Mouse (Mus musculus): ENCODE data around the gene Kdm5b. TPM values are rescaled to one million over a fixed set of nuclear protein-coding genes. Genes with fewer than 3 reads are reported as not detected.

Kdm5b gene
- polyA plus RNA-seq, 1 experiment from 2014 or later, result 50.0 TPM

GRCm38 (mm10) chr1:134653603-134654257, 93.8 kb downstream of the Kdm5b start:
- H3K9ac ChIP-seq, result no peak overlapping the region
- no peaks in the 10 kb centered on the region for H3K36me3 ChIP-seq
- no peak for ATAC-seq (ENCODE audit: borderline replicate concordance, extremely low read depth, low FRiP score, low TSS enrichment)
- no peak overlapping the region for H3K4me3 ChIP-seq
- peaks cover 12% of the 10 kb centered on the region for H3K4me1 ChIP-seq
- no peak overlapping the region for H3K27ac ChIP-seq
- peaks cover 25% of the 10 kb centered on the region for H3K27me3 ChIP-seq
- H3K4me2 ChIP-seq, result no peak overlapping the region
- WGBS, result 29% methylated on average over 10 of the region's 10 CpGs
- H3K9me3 ChIP-seq, result no peaks in the 10 kb centered on the region

GRCm38 (mm10) chr1:134658841-134659240, 98.9 kb downstream of the Kdm5b start:
- Histone ChIP-seq H3K4me2 (no peak overlapping the region), H3K4me1 (no peaks in the 10 kb centered on the region), H3K36me3 (no peaks in the 10 kb centered on the region), H3K27ac (no peak overlapping the region), H3K4me3 (no peak overlapping the region), H3K9ac (no peak overlapping the region), H3K27me3 (peaks cover 4% of the 10 kb centered on the region; the same call in 1 of the 2 replicates), H3K9me3 (no peaks in the 10 kb centered on the region)
- no peak for ATAC-seq (ENCODE audit: borderline replicate concordance, extremely low read depth, low FRiP score, low TSS enrichment)
- 21% methylated on average over 7 of the region's 7 CpGs for WGBS

DNA sequence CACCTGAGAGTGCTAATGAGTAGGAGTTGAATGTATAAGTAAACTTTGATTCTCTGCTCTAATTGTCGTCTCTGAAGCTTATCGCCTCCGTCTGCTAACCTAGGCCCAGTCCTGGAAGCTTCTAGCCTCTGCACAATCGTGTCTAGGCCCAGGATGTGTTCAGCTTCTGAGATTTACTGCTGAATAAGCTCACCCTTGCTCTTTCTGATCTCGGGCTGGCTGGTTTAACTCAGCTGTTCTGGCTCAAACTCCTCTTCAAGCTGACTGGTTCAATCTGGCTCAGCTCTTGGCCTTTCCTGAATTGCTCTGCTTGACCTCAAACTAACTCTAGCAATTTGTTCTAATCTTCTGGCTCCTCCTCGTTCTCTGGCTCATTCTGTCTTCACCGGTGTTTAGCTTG, 100.2 kb downstream of the Kdm5b start:
- Histone ChIP-seq H3K36me3 (no peaks in the 10 kb centered on the region), H3K27ac (no peak overlapping the region), H3K4me1 (no peaks in the 10 kb centered on the region), H3K9ac (no peak overlapping the region), H3K9me3 (no peaks in the 10 kb centered on the region), H3K27me3 (no peaks in the 10 kb centered on the region; the same call in 1 of the 2 replicates), H3K4me2 (no peak overlapping the region), H3K4me3 (no peak overlapping the region)
- 30% methylated on average over 7 of the region's 7 CpGs for WGBS
- no peak for ATAC-seq (ENCODE audit: borderline replicate concordance, extremely low read depth, low FRiP score, low TSS enrichment)

GRCm38 (mm10) chr1:134671234-134672070, 111.5 kb downstream of the Kdm5b start:
- Histone ChIP-seq H3K9me3 (no peaks in the 10 kb centered on the region), H3K27me3 (no peaks in the 10 kb centered on the region), H3K36me3 (no peaks in the 10 kb centered on the region), H3K4me2 (no peak overlapping the region), H3K9ac (no peak overlapping the region), H3K4me3 (no peak overlapping the region), H3K27ac (no peak overlapping the region), H3K4me1 (no peaks in the 10 kb centered on the region)
- ATAC-seq (ENCODE audit: borderline replicate concordance, extremely low read depth, low FRiP score, low TSS enrichment), result no peak
- 57% methylated on average over 10 of the region's 10 CpGs for WGBS

DNA sequence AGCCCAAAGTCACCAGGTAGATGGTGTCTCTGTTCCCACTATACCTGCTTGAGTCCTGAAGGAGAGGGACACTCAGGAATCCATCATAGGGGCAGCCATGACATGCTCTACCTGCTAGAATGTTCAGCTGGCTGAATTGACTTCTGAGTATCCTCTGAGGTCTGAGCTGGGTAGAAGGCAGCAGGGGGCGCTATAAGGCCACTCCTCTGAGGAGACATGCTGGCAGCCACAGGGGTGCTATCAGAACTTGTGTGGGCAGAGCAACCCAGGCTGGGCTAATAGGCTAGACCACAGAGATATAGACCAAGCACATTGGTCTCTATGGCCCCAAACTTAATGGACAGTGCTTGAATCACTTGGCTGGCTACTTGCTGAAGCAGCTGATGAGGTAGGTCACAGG, 114.3 kb downstream of the Kdm5b start:
- H3K36me3 ChIP-seq, result no peaks in the 10 kb centered on the region
- WGBS, result 8% methylated on average over 1 of the region's 1 CpGs
- no peaks in the 10 kb centered on the region for H3K9me3 ChIP-seq
- no peak overlapping the region for H3K4me3 ChIP-seq
- no peaks in the 10 kb centered on the region for H3K4me1 ChIP-seq
- no peaks in the 10 kb centered on the region for H3K27me3 ChIP-seq
- no peak for ATAC-seq (ENCODE audit: borderline replicate concordance, extremely low read depth, low FRiP score, low TSS enrichment)
- no peak overlapping the region for H3K9ac ChIP-seq
- H3K27ac ChIP-seq, result no peak overlapping the region
- no peak overlapping the region for H3K4me2 ChIP-seq

- no peaks in the 10 kb centered on the region for H3K4me1 ChIP-seq
- peaks cover 6% of the 10 kb centered on the region; the same call in 1 of the 2 replicates for H3K27me3 ChIP-seq
- no peak overlapping the region for H3K27ac ChIP-seq
- WGBS, result 65% methylated on average over 4 of the region's 4 CpGs
- no peak overlapping the region for H3K4me2 ChIP-seq
- no peak for ATAC-seq (ENCODE audit: borderline replicate concordance, extremely low read depth, low FRiP score, low TSS enrichment)
- no peak overlapping the region for H3K9ac ChIP-seq
- no peak overlapping the region for H3K4me3 ChIP-seq
- H3K9me3 ChIP-seq, result no peaks in the 10 kb centered on the region
- no peaks in the 10 kb centered on the region for H3K36me3 ChIP-seq
Observed at GRCm38 (mm10) chr1:134679445-134679844, 119.5 kb downstream of the Kdm5b start.

GRCm38 (mm10) chr1:134680617-134681016, 120.6 kb downstream of the Kdm5b start:
- Histone ChIP-seq H3K9ac (no peak overlapping the region), H3K27ac (no peak overlapping the region), H3K27me3 (peaks cover 6% of the 10 kb centered on the region; the same call in 1 of the 2 replicates), H3K36me3 (no peaks in the 10 kb centered on the region), H3K4me1 (no peaks in the 10 kb centered on the region), H3K4me3 (no peak overlapping the region), H3K9me3 (no peaks in the 10 kb centered on the region), H3K4me2 (no peak overlapping the region)
- WGBS, result 15% methylated on average over 6 of the region's 6 CpGs
- ATAC-seq (ENCODE audit: borderline replicate concordance, extremely low read depth, low FRiP score, low TSS enrichment), result no peak

- Histone ChIP-seq H3K36me3 (no peaks in the 10 kb centered on the region), H3K9me3 (no peaks in the 10 kb centered on the region), H3K9ac (no peak overlapping the region), H3K27me3 (peaks cover 6% of the 10 kb centered on the region; the same call in 1 of the 2 replicates), H3K4me1 (no peaks in the 10 kb centered on the region), H3K4me2 (no peak overlapping the region), H3K27ac (no peak overlapping the region), H3K4me3 (no peak overlapping the region)
- ATAC-seq (ENCODE audit: borderline replicate concordance, extremely low read depth, low FRiP score, low TSS enrichment), result no peak
- 32% methylated on average over 9 of the region's 9 CpGs for WGBS
Observed at GRCm38 (mm10) chr1:134682460-134682859, 122.5 kb downstream of the Kdm5b start.

Other genes starting within 250 kb of the Kdm5b start
- gene Ppfia4, start 227.2 kb upstream of the Kdm5b start, polyA plus RNA-seq (2015; fragmentation: Nextera tagmentation; extraction: Ambion mirVana), result 3.0 and 3.1 TPM in 2 replicates
- gene Tmem183a, start 198.2 kb upstream of the Kdm5b start, polyA plus RNA-seq (2015; fragmentation: Nextera tagmentation; extraction: Ambion mirVana), result 91.2 and 93.4 TPM in 2 replicates
- gene 4933406M09Rik, start 174.2 kb upstream of the Kdm5b start, polyA plus RNA-seq (2015; fragmentation: Nextera tagmentation; extraction: Ambion mirVana), result not detected in 2 replicates
- 39.7 and 42.9 TPM in 2 replicates for gene Cyb5r1, start 154.6 kb upstream of the Kdm5b start, polyA plus RNA-seq (2015; fragmentation: Nextera tagmentation; extraction: Ambion mirVana)
- gene Adipor1, start 144.8 kb upstream of the Kdm5b start, polyA plus RNA-seq (2015; fragmentation: Nextera tagmentation; extraction: Ambion mirVana), result 89.4 and 90.3 TPM in 2 replicates
- gene Klhl12, start 104.6 kb upstream of the Kdm5b start, polyA plus RNA-seq (2015; fragmentation: Nextera tagmentation; extraction: Ambion mirVana), result 27.3 and 29.3 TPM in 2 replicates
- gene Rabif, start 65.5 kb upstream of the Kdm5b start, polyA plus RNA-seq (2015; fragmentation: Nextera tagmentation; extraction: Ambion mirVana), result 34.8 and 39.0 TPM in 2 replicates
- not detected in 2 replicates for gene Mgat4e, start 10.5 kb upstream of the Kdm5b start, polyA plus RNA-seq (2015; fragmentation: Nextera tagmentation; extraction: Ambion mirVana)
- 0.37 and 0.48 TPM in 2 replicates for gene Syt2, start 86.5 kb downstream of the Kdm5b start, polyA plus RNA-seq (2015; fragmentation: Nextera tagmentation; extraction: Ambion mirVana)

Data from lung, embryonic 15.5 days (tissue).